Comparison of ENCODE assay signal across 9 mouse cellular contexts in the genomic region with DNA sequence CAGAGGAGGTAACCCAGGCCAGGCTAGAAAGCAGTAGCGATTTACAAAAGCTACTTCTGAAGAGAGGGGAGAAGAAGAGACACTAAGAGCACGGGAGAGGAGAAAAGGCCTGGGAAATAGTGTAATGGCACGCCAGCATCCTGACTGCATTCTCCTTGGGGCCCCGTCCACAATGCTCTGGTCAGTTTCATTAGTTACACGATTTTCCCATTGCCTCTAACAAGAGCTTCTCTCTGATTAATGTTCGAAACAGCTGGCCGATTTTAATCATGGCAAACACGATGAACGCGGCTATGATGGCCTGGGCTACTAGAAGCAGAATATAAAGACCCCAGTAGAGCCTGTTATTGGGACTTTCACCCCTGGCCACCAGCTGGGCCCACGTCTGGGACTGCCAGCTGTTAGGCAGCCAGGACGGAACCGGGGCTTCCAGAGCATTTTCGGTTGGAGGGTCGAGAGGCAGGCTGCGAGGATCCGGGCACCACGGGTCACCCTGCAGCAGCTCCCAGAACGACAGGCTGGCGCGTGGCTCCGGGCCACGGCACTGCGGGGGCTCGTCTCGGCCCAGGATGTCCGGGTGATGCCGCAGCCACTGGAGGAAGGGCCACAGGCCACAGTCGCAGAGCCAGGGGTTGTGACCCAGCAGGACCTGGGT. TPM values are rescaled to one million over a fixed set of nuclear protein-coding genes. Genes with fewer than 3 reads are reported as not detected.
DNase-seq lines count a peak whose midpoint lies in the region; ATAC-seq and TF ChIP-seq lines count a peak whose summit lies in the region.
"Had no signal": no experiment of that assay in that cellular context is flagged by ENCODE, and none has a peak within 500 bp of the region (broad histone marks: within the 10 kb centered on the region; RNA-seq: fewer than 3 reads in every experiment).

No protein-coding gene starts in this region.

- peak; percentile 45; the same call in 1 of the 2 replicates for ATAC-seq in forebrain, embryonic 14.5 days
- ATAC-seq in limb, embryonic 11.5 days (ENCODE audit: insufficient number of reproducible peaks, low FRiP score, low TSS enrichment, low read depth), result no peak
- ATAC-seq in erythroid progenitor cell, adult 5-6 weeks (replicated peaks; ENCODE audit: low FRiP score, poor library complexity, severe bottlenecking), result no peak

- no peaks in the 10 kb centered on the region for H3K36me3 ChIP-seq in ES-E14 (ENCODE audit: control insufficient read depth, insufficient read depth, low read length, poor library complexity, severe bottlenecking)
- 0 out of 2 replicates have a peak, but pooled peaks cover 2% of the 10 kb centered on the region for H3K36me3 ChIP-seq in forebrain, embryonic 14.5 days (ENCODE audit: control insufficient read depth, insufficient read depth, low read length)
- no peaks in the 10 kb centered on the region for H3K36me3 ChIP-seq in limb, embryonic 11.5 days (ENCODE audit: control insufficient read depth, insufficient read depth, low read length)

- no peaks in the 10 kb centered on the region for H3K9me3 ChIP-seq in ES-E14 (ENCODE audit: control insufficient read depth, insufficient read depth, low read depth, low read length)
- H3K9me3 ChIP-seq in forebrain, embryonic 14.5 days (replicated peaks; ENCODE audit: control insufficient read depth, low read length), result no peaks in the 10 kb centered on the region
- no peaks in the 10 kb centered on the region for H3K9me3 ChIP-seq in limb, embryonic 11.5 days (ENCODE audit: control insufficient read depth, low read length)

- TF ChIP-seq CTCF in gastrocnemius, adult 2 months (IDR thresholded peaks at IDR 0.05), result no peak

- H3K27ac ChIP-seq in gastrocnemius, adult 2 months, result no peak overlapping the region
- no peak overlapping the region for H3K27ac ChIP-seq in ES-E14 (ENCODE audit: insufficient read depth, low read depth, low read length, poor library complexity, severe bottlenecking)
- no peak overlapping the region for H3K27ac ChIP-seq in forebrain, embryonic 14.5 days (ENCODE audit: low read depth, low read length)
- H3K27ac ChIP-seq in limb, embryonic 11.5 days (replicated peaks; ENCODE audit: low read depth, low read length), result no peak overlapping the region

- H3K4me2 ChIP-seq in forebrain, embryonic 14.5 days (ENCODE audit: low read length), result peak overlapping the region; percentile 99
- peak overlapping the region; percentile 100 for H3K4me2 ChIP-seq in limb, embryonic 11.5 days (ENCODE audit: low read depth, severe bottlenecking)

- in situ Hi-C loops in ES-E14 (cut with MboI; ENCODE audit: low sequenced_read_pairs in 2 of 2, unreplicated experiment in 2 of 2), result no loop called here

- intact Hi-C loops in gastrocnemius, adult 2 months (cut with DNase I), result no loop called here

- H3K27me3 ChIP-seq in forebrain, embryonic 14.5 days (replicated peaks; ENCODE audit: control insufficient read depth, insufficient read depth, low read length), result peaks cover 46% of the 10 kb centered on the region
- H3K27me3 ChIP-seq in limb, embryonic 11.5 days (ENCODE audit: control insufficient read depth, insufficient read depth, low read length), result peaks cover 37% of the 10 kb centered on the region
- H3K27me3 ChIP-seq: CH12.LX had no signal

- WGBS in forebrain, embryonic 14.5 days, result 15% methylated on average over 29 of the region's 29 CpGs
- 15% methylated on average over 29 of the region's 29 CpGs for WGBS in limb, embryonic 11.5 days

- peak overlapping the region; percentile 49; the same call in 1 of the 2 replicates for H3K9ac ChIP-seq in ES-E14 (ENCODE audit: insufficient read depth, low read depth, low read length, poor library complexity, severe bottlenecking)
- peak overlapping the region; percentile 65 for H3K9ac ChIP-seq in forebrain, embryonic 14.5 days (ENCODE audit: low read length)
- peak overlapping the region; percentile 58 for H3K9ac ChIP-seq in limb, embryonic 11.5 days (ENCODE audit: low read length)

- peak; percentile 47 for DNase-seq in gastrocnemius, adult 2 months
- no peak for DNase-seq in gastrocnemius, adult 18-20 months (ENCODE audit: low spot score)
- no peak for DNase-seq in ES-E14 (ENCODE audit: low read depth, low spot score)
- DNase-seq in forebrain, embryonic 14.5 days (ENCODE audit: low spot score), result no peak
- no peak for DNase-seq in limb, embryonic 11.5 days (ENCODE audit: low spot score)
- peak; percentile 57 for DNase-seq in neural tube, embryonic 10.5 days (ENCODE audit: extremely low spot score, low spot score)
- no peak for DNase-seq in thymus, adult 18-20 months

- H3K4me3 ChIP-seq in gastrocnemius, adult 2 months, result peak overlapping the region; percentile 72
- peak overlapping the region; percentile 64 to 65 for H3K4me3 ChIP-seq in ES-E14 (ENCODE audit: insufficient read depth in 1 of 2, low read depth in 1 of 2, low read length in 2 of 2, poor library complexity in 1 of 2, severe bottlenecking in 1 of 2)
- H3K4me3 ChIP-seq in forebrain, embryonic 14.5 days (ENCODE audit: low read depth, low read length), result peak overlapping the region; percentile 60
- peak overlapping the region; percentile 52 for H3K4me3 ChIP-seq in limb, embryonic 11.5 days (ENCODE audit: low read depth, low read length)

- peaks cover 0 to 2% of the 10 kb centered on the region in 2 experiments; a peak in 2 of 4 replicates for H3K4me1 ChIP-seq in ES-E14 (ENCODE audit: control insufficient read depth in 2 of 2, insufficient read depth in 2 of 2, low read length in 2 of 2, poor library complexity in 1 of 2)
- H3K4me1 ChIP-seq in forebrain, embryonic 14.5 days (ENCODE audit: control insufficient read depth, insufficient read depth, low read length), result peaks cover 13% of the 10 kb centered on the region
- H3K4me1 ChIP-seq in limb, embryonic 11.5 days (ENCODE audit: control insufficient read depth, insufficient read depth, low read length), result peaks cover 17% of the 10 kb centered on the region

TF ChIP-seq in ES-E14, 5 proteins besides CTCF, POLR2A, EP300 and RAD21:
- TF ChIP-seq HCFC1 (IDR thresholded peaks at IDR 0.05; ENCODE audit: borderline replicate concordance, insufficient read depth, low read length) (no peak), ZC3H11A (IDR thresholded peaks at IDR 0.05; ENCODE audit: borderline replicate concordance, low read depth, low read length) (no peak), CHD2 (IDR thresholded peaks at IDR 0.05; ENCODE audit: low read depth, low read length) (no peak), ZNF384 (IDR thresholded peaks at IDR 0.05; ENCODE audit: low read depth, low read length) (no peak), MAFK (IDR thresholded peaks at IDR 0.05; ENCODE audit: insufficient read depth, low read depth, low read length) (no peak)

RNA-seq across cellular contexts. Expression of a gene that starts 2.5 kb away (rescaled TPM):
- total RNA-seq in gastrocnemius, adult 2 months (2021), result not detected
- not detected for total RNA-seq in gastrocnemius, adult 18-20 months (2021)
- 0.31 and 0.48 TPM in 2 replicates for total RNA-seq in ES-E14 (2012; rRNA removed)
- polyA plus RNA-seq in forebrain, embryonic 14.5 days (2014; fragmentation: Nextera tagmentation; extraction: Ambion mirVana), result 0.28 and 0.32 TPM in 2 replicates
- 1.5 and 2.8 TPM in 2 replicates for polyA plus RNA-seq in limb, embryonic 11.5 days (2014; fragmentation: Nextera tagmentation; extraction: Ambion mirVana)
- total RNA-seq in erythroid progenitor cell, adult 5-6 weeks (2015; ENCODE audit: low replicate concordance), result 1.4 and 2.1 TPM in 2 replicates
- total RNA-seq in erythroid progenitor cell, adult 5-6 weeks (2017; ENCODE audit: low replicate concordance), result 1.9 TPM in 1 of 2 replicates, not detected in the other

RNA-seq across cellular contexts. Expression of a gene that starts 25.0 kb away (rescaled TPM):
- total RNA-seq in gastrocnemius, adult 2 months (2021), result under 1 TPM; 0.08 to 0.14 TPM
- total RNA-seq in gastrocnemius, adult 18-20 months (2021), result under 1 TPM; 0.14 to 0.47 TPM
- total RNA-seq in ES-E14 (2012; rRNA removed), result 1.8 TPM in 2 replicates
- polyA plus RNA-seq in forebrain, embryonic 14.5 days (2014; fragmentation: Nextera tagmentation; extraction: Ambion mirVana), result 0.07 and 0.10 TPM in 2 replicates
- polyA plus RNA-seq in limb, embryonic 11.5 days (2014; fragmentation: Nextera tagmentation; extraction: Ambion mirVana), result 0.74 and 0.89 TPM in 2 replicates
- total RNA-seq in erythroid progenitor cell, adult 5-6 weeks (2015; ENCODE audit: low replicate concordance), result not detected in 2 replicates
- under 0.01 TPM in 1 of 2 replicates, not detected in the other for total RNA-seq in erythroid progenitor cell, adult 5-6 weeks (2017; ENCODE audit: low replicate concordance)
- total RNA-seq: CH12.LX had no signal

RNA-seq across cellular contexts. Expression of a gene that starts 40.8 kb away (rescaled TPM):
- not detected for total RNA-seq in gastrocnemius, adult 2 months (2021)
- total RNA-seq in gastrocnemius, adult 18-20 months (2021), result under 1 TPM in 1 of 2 experiments, not detected in 1; 0.05 TPM
- not detected in 2 replicates for total RNA-seq in ES-E14 (2012; rRNA removed)
- polyA plus RNA-seq in forebrain, embryonic 14.5 days (2014; fragmentation: Nextera tagmentation; extraction: Ambion mirVana), result not detected in 2 replicates
- polyA plus RNA-seq in limb, embryonic 11.5 days (2014; fragmentation: Nextera tagmentation; extraction: Ambion mirVana), result not detected in 2 replicates
- total RNA-seq in erythroid progenitor cell, adult 5-6 weeks (2015; ENCODE audit: low replicate concordance), result not detected in 2 replicates
- total RNA-seq in erythroid progenitor cell, adult 5-6 weeks (2017; ENCODE audit: low replicate concordance), result not detected in 2 replicates
- total RNA-seq: CH12.LX had no signal

Comparison
In these comparisons a context has a peak if more than half of its experiments do, and no peak if none do; other contexts are left out.
1. DNase-seq: peak in gastrocnemius, adult 2 months (single experiment) and neural tube, embryonic 10.5 days (single experiment); none in gastrocnemius, adult 18-20 months (single experiment), ES-E14 (single experiment), forebrain, embryonic 14.5 days (single experiment), limb, embryonic 11.5 days (single experiment) and thymus, adult 18-20 months (0 of 2).
2. Peak in every context shown above with its lines, with median percentiles within 50 percentile points of each other: H3K4me3 ChIP-seq and H3K9ac ChIP-seq.